Mouse (Mus musculus): ENCODE data around the gene Itgb5. TPM values are rescaled to one million over a fixed set of nuclear protein-coding genes. Genes with fewer than 3 reads are reported as not detected.

Itgb5 gene
- polyA plus RNA-seq (2015; fragmentation: Nextera tagmentation; extraction: Ambion mirVana): 49.8 and 51.3 TPM in 2 replicates

- Histone ChIP-seq H3K27ac (peak within 1 kb of the TSS; percentile 87), H3K4me2 (peak within 1 kb of the TSS; percentile 93), H3K4me3 (peak within 1 kb of the TSS; percentile 94), H3K36me3 (no peaks in the 10 kb centered on the region), H3K27me3 (peaks cover 9% of the 10 kb centered on the region), H3K9me3 (no peaks in the 10 kb centered on the region), H3K4me1 (peaks cover 32% of the 10 kb centered on the region), H3K9ac (peak within 1 kb of the TSS; percentile 78)
- ATAC-seq (ENCODE audit: borderline replicate concordance, extremely low read depth, low FRiP score, low TSS enrichment): peak; percentile 85
- 0% methylated on average over 35 of the region's 43 CpGs for WGBS
Measured at GRCm38 (mm10) chr16:33829301-33829831, at the start of gene Itgb5. Gene Itgb5 (plus strand): TSS chr16:33829665.

- H3K4me1 ChIP-seq: 0 out of 2 replicates have a peak, but pooled peaks cover 2% of the 10 kb centered on the region
- H3K4me2 ChIP-seq: no peak overlapping the region
- no peaks in the 10 kb centered on the region for H3K9me3 ChIP-seq
- H3K9ac ChIP-seq: no peak overlapping the region
- 66% methylated on average over 5 of the region's 5 CpGs for WGBS
- no peak overlapping the region for H3K4me3 ChIP-seq
- H3K27ac ChIP-seq: no peak overlapping the region
- H3K27me3 ChIP-seq: no peaks in the 10 kb centered on the region
- H3K36me3 ChIP-seq: no peaks in the 10 kb centered on the region
- no peak for ATAC-seq (ENCODE audit: borderline replicate concordance, extremely low read depth, low FRiP score, low TSS enrichment)
Measured at GRCm38 (mm10) chr16:33781789-33782728, 47.4 kb upstream of the Itgb5 start.

- no peak overlapping the region for H3K27ac ChIP-seq
- WGBS: 79% methylated on average over 1 of the region's 1 CpGs
- H3K4me2 ChIP-seq: no peak overlapping the region
- 0 out of 2 replicates have a peak, but pooled peaks cover 3% of the 10 kb centered on the region for H3K4me1 ChIP-seq
- no peaks in the 10 kb centered on the region for H3K9me3 ChIP-seq
- H3K36me3 ChIP-seq: no peaks in the 10 kb centered on the region
- ATAC-seq (ENCODE audit: borderline replicate concordance, extremely low read depth, low FRiP score, low TSS enrichment): no peak
- no peaks in the 10 kb centered on the region for H3K27me3 ChIP-seq
- H3K4me3 ChIP-seq: no peak overlapping the region
- no peak overlapping the region for H3K9ac ChIP-seq
Measured at GRCm38 (mm10) chr16:33782729-33783091, 46.8 kb upstream of the Itgb5 start.

DNA sequence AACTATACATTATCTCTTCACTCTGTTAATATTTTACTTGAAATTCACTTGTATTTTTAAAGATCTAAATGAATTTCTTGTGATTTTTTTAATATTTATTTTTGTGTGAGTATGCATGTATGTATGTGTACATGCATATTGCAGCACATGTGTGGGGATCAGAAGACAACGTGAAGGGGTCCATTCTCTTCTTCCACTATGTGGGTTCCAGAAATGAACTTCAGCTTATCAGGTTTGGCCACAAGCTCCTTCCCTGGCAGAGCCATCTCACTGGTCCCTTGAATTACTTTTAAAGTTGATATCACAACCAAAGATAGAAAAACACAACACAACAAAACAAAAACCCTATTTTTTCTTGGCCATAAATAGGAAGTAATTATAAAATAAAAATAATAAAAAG, 44.9 kb upstream of the Itgb5 start:
- 78% methylated on average over 1 of the region's 1 CpGs for WGBS
- Histone ChIP-seq H3K27me3 (no peaks in the 10 kb centered on the region), H3K4me2 (no peak overlapping the region), H3K27ac (no peak overlapping the region), H3K36me3 (no peaks in the 10 kb centered on the region), H3K4me3 (no peak overlapping the region), H3K9ac (no peak overlapping the region), H3K9me3 (no peaks in the 10 kb centered on the region), H3K4me1 (0 out of 2 replicates have a peak, but pooled peaks cover 3% of the 10 kb centered on the region)
- no peak for ATAC-seq (ENCODE audit: borderline replicate concordance, extremely low read depth, low FRiP score, low TSS enrichment)

- WGBS: 53% methylated on average over 8 of the region's 8 CpGs
Measured at GRCm38 (mm10) chr16:33785092-33785704, 44.3 kb upstream of the Itgb5 start.

DNA sequence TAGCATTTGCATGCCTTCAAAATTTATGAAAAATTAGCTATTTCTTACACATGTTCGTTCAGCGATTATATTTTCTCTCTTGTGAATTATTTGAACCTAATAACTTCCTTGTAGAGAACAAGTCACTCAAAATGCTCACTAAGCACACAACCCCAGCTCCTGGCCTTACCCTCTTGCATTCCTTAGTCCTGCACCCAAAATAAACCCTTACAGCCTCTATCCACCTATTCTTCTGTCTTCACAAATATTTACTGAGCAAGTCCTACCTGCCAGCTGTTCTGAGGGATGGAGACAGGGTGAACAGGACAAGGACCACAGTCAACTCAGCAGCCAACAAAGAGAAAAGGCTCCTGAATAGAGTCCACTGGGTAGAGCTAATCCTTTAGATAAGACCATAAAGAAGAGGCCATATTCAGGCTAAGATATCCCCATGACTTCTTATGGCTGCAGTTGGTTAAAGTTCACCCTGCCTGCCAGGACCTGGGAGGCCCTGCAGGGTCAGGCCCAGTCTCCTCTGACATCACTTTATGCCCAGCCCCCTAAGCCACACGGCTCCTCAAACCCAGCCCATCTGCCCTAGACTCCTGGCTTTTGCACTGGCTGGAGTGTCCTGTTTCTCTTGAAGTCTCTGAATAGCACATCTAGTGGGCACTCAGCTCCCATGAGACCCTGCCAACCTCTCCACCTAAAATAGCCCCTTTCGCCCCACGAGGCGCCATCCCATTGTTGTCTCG, 42.6 kb upstream of the Itgb5 start:
- Histone ChIP-seq H3K36me3 (no peaks in the 10 kb centered on the region), H3K9me3 (no peaks in the 10 kb centered on the region), H3K27ac (peak overlapping the region; percentile 25; the same call in 1 of the 2 replicates), H3K27me3 (no peaks in the 10 kb centered on the region), H3K4me1 (0 out of 2 replicates have a peak, but pooled peaks cover 3% of the 10 kb centered on the region), H3K4me2 (no peak overlapping the region), H3K9ac (no peak overlapping the region), H3K4me3 (no peak overlapping the region)
- 71% methylated on average over 7 of the region's 7 CpGs for WGBS
- 0 out of 2 replicates have a peak, but pooled peaks have one; percentile 39 for ATAC-seq (ENCODE audit: borderline replicate concordance, extremely low read depth, low FRiP score, low TSS enrichment)

More at GRCm38 (mm10) chr16:33785092-33785704, 44.3 kb upstream of the Itgb5 start:
- H3K36me3 ChIP-seq: no peaks in the 10 kb centered on the region
- H3K4me3 ChIP-seq: no peak overlapping the region
- no peaks in the 10 kb centered on the region for H3K27me3 ChIP-seq
- no peak overlapping the region for H3K27ac ChIP-seq
- H3K9me3 ChIP-seq: no peaks in the 10 kb centered on the region
- H3K4me1 ChIP-seq: 0 out of 2 replicates have a peak, but pooled peaks cover 3% of the 10 kb centered on the region
- no peak overlapping the region for H3K9ac ChIP-seq
- H3K4me2 ChIP-seq: no peak overlapping the region
- no peak for ATAC-seq (ENCODE audit: borderline replicate concordance, extremely low read depth, low FRiP score, low TSS enrichment)

GRCm38 (mm10) chr16:33793846-33794791, 35.3 kb upstream of the Itgb5 start, which contains the start of gene Muc13:
Gene Muc13 (plus strand): TSS chr16:33794037.
- Histone ChIP-seq H3K4me1 (no peaks in the 10 kb centered on the region), H3K27me3 (no peaks in the 10 kb centered on the region), H3K9me3 (no peaks in the 10 kb centered on the region), H3K4me2 (no peak within 1 kb of the TSS), H3K4me3 (no peak within 1 kb of the TSS), H3K27ac (no peak within 1 kb of the TSS), H3K36me3 (no peaks in the 10 kb centered on the region), H3K9ac (no peak within 1 kb of the TSS)
- ATAC-seq (ENCODE audit: borderline replicate concordance, extremely low read depth, low FRiP score, low TSS enrichment): no peak
- WGBS: 77% methylated on average over 10 of the region's 10 CpGs

DNA sequence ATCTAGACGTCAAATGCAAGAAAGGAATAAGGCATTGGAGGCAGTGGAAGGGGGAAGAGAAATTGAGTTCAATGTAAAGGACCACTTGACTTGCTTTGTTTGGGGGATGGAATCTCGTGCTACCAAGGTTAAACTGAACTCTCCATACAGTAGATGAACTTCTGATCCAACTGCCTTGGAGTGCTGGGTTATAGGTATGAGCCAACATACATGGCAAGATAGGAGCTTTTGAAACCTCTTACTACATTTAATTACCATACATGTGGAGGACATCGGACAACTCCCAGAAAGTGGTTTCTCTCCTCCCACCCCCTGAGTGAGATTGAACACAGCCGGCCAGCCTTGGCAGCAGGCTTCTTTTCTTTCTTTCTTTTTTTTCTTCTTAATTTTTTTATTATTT, 34.4 kb upstream of the Itgb5 start:
- H3K27me3 ChIP-seq: no peaks in the 10 kb centered on the region
- no peaks in the 10 kb centered on the region for H3K36me3 ChIP-seq
- ATAC-seq (ENCODE audit: borderline replicate concordance, extremely low read depth, low FRiP score, low TSS enrichment): no peak
- no peaks in the 10 kb centered on the region for H3K4me1 ChIP-seq
- H3K4me3 ChIP-seq: no peak overlapping the region
- 66% methylated on average over 4 of the region's 4 CpGs for WGBS
- H3K9ac ChIP-seq: no peak overlapping the region
- no peaks in the 10 kb centered on the region for H3K9me3 ChIP-seq
- H3K27ac ChIP-seq: no peak overlapping the region
- H3K4me2 ChIP-seq: no peak overlapping the region

DNA sequence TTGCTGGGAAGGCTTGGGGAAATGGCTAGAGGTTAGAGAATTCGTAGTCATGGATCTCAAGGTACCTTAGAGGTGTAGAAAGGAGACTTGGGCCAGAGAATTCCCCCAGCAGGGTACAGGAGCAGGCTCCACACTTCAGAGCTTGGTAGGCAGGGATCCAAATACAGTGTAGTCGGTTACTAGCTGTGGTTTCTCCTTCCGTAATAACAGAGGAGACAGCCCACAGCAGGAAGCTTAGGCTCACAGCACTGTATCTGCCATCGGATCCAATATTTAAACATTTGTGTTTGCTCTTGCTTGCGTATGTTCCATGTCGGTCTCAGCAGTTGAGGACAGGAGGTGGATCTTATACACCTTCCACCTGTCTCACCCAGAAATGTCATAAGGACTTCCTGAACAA, 33.6 kb upstream of the Itgb5 start:
- Histone ChIP-seq H3K27ac (no peak overlapping the region), H3K27me3 (no peaks in the 10 kb centered on the region), H3K4me1 (no peaks in the 10 kb centered on the region), H3K4me3 (no peak overlapping the region), H3K4me2 (no peak overlapping the region), H3K9ac (no peak overlapping the region), H3K36me3 (no peaks in the 10 kb centered on the region), H3K9me3 (no peaks in the 10 kb centered on the region)
- no peak for ATAC-seq (ENCODE audit: borderline replicate concordance, extremely low read depth, low FRiP score, low TSS enrichment)
- WGBS: 59% methylated on average over 6 of the region's 6 CpGs

DNA sequence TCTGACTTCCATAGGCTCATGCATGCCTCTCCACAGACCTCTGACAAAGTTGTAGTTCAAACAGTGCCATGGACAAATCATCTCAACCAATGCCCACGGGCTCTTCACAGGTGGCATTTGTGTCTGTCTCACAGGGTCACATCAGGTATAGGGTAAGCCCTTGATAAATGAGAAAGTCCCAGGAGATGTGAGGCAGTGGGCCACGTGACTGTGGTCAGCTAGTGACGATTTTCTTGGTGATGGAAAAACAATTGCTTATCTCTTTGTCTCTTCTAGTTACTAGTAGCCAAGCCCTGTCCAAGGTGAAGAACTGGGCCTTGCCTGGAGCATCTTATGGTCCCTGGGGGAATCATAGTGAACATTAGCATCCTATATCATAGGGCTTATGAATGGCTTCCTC, 32.7 kb upstream of the Itgb5 start:
- Histone ChIP-seq H3K4me1 (no peaks in the 10 kb centered on the region), H3K9ac (no peak overlapping the region), H3K9me3 (no peaks in the 10 kb centered on the region), H3K27me3 (no peaks in the 10 kb centered on the region), H3K27ac (no peak overlapping the region), H3K4me2 (no peak overlapping the region), H3K36me3 (no peaks in the 10 kb centered on the region), H3K4me3 (no peak overlapping the region)
- no peak for ATAC-seq (ENCODE audit: borderline replicate concordance, extremely low read depth, low FRiP score, low TSS enrichment)
- WGBS: 73% methylated on average over 3 of the region's 3 CpGs

All from lung, embryonic 15.5 days (tissue).